Mouse (Mus musculus) layer of hippocampus, adult 18-20 months (tissue): ENCODE results near the gene Rgs3. TPM values are rescaled to one million over a fixed set of nuclear protein-coding genes. Genes with fewer than 3 reads are reported as not detected.
A peak's percentile ranks its signal among the peaks of the same experiment; 100 is the strongest.

Experiments
- DNase-seq, 2 experiments: peaks; one replicate each; pipeline ENCODE4 v3.0.0; 2022; ENCODE audit warnings: low spot score in 2 of 2
- total RNA-seq, 2 experiments: library from RNA; stranded (reverse); gene quantifications; 2 replicates each; pipeline ENCODE4 v1.2.3; 2021

Rgs3 gene
- total RNA-seq, 2 experiments from 2014 or later: 20.6 to 22.2 TPM

DNA sequence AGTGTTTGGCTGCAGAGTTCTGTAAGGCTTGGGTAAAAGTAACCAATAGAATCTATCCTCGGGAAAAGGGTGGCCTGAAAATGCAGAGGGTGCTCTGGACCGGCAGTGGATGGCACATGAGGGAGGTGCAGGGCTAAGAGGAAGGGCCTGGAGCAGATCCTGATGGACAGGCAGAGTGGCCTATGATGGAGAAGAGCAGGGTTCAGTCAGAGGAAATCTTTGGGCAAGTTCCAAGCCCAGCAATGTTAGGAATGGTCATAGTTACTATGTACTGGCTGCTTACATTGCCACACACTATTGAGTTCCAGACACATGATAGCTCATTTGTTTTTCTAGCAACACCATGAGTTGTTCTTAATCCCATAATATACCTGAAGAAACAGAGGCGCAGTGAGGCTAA, 124.7 kb downstream of the Rgs3 start:
- no peak for DNase-seq

DNA sequence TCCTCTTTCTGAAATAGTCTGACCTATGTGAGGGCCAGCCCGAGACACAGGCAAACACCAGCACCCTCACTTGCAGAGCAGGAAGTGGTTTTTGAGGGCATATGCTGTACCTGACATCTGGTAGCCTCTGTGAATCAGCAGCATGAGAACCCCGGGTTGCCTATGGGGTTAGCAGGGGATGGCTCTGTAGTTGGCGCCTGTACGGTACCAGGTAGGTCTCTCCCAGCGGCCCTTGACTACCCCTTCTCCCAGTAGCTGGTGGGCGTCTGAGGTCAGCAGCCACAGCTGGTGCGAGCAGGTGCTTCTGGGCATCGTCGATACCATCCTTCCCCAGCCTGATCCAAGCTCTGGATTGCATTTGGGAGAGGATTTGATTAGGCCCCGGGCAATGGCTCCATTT, 125.6 kb downstream of the Rgs3 start:
- DNase-seq: no peak

DNA sequence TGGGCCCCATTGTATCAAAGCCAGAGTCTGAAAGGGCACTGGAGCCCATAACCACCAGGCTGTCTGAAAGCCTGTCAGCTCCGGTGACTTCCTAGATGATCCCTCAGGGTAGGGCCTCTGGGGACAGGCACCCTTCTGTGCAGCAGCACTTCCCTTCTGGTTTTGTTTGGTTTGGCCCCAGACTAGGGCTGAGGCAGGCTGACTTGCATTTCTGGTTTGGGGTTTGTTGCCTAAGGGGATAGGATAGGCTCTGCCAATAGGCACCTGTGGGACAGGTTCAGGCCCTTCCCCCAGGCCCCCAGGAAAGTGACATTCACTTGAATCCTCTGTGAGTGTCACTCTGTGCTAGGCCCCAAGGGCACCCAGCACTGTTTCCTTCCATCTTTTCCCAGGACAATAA, 127.1 kb downstream of the Rgs3 start:
- no peak for DNase-seq

DNA sequence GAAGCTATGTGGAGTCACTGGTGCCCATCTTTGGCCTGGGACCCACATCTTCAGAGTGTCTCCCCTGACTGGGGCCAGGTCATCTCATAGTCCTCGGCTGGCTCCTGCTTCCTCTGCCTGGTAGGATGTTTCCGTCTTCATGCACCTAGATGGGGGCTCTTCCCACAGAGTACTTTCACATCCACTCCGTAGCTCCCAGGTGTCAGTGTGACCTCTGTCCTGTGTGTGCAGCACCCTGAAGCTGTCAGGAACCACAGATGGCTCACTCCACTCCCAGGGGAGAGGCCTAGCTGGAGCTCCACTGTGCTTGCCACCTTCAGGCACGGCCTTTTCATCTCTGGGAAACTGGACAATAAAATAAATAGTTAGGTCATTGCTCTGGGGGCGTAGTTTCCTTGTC, 128.5 kb downstream of the Rgs3 start:
- no peak for DNase-seq

DNA sequence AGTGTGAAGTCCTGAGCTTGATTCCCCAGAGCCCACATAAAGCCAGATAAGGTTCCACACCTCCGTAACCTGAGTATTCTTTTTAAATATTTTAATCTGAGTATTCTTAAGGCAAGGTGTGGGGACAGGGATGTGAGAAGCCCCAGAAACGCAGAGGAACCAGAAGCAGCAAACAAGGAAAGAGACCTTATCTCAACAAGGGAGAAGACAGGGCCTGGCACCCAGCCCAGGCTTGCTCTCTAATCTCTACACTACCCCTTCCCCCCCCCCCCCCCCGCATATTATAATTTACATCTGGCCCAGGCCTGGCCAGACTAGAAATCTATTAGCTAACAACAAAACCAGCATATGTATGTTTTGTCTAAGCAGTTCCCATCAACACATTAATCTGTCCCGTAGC, 131.3 kb downstream of the Rgs3 start:
- DNase-seq: no peak

DNA sequence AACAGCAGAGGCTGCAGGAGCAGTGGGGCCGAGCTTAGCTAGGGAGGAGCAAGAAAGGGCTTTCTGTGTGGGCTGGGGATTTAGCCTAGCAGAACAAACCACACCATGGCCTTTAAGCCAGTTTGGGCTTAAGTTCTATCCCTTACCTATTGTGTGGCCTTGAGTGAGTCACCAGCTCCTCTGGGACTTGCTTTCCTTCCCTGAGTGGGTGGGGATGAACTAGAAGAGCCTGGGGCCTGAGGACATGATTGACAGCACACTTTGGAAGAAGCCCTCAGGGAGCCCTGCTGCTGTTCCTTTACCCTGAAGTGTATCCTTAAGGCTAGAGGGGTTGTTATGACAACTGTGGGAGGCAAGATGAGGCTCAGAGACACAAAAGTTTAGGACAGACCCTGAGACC, 132.0 kb downstream of the Rgs3 start:
- no peak for DNase-seq

DNA sequence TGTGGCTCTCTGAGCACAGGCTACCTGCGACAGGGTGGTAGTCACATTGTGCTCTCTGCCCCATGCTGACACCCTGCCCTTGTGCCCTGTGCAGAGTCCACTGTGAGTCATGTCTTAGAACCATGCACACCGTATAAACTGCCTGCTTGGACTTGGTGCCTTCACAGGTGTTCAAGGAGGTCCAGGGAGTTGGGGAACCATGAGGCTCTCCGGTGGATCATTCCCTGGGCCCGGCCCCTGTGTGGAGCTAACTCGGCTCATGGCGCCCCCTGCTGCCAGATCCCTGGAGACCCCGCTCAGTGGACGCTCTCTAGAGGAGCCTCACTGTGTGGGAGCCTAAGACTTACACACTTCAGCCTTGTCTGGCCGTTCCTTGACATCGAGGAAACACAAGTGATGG, 134.2 kb downstream of the Rgs3 start:
- peak in 1 of 2 experiments; percentile 32 for DNase-seq

DNA sequence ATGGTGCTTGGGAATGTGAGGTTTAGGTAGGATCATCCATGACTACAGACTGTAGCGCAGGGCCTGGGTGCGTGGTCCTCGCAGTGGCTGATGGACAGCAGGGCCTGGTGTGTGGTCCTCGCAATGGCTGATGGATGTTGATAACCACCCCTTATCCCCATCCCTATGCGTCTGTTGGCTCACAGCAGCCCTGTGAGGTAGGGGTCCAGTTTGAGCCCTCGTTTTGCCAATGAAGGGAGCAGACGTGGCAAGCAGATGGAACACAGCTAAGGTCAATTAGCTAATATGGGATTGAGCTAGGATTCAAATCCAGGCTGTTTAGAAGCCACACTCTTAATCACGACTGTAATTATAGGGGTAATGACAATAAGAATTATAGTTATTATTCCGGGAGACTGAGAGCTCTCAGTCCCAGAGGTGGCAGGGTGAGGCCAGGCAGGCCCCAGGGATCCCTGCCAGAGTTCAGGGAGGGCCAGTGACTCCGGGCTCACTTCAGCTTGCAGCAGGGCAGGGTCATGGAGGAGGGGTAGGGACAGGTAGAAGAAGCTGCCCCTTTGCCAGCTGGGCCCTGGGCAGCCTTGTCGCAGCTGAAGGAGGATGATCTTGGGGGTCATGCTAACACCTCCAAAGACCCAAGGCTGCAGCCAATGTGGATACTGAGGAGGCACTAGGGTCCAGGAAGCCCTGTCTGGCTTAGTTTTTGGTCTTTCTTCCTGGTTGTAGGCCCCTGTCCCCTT, 135.2 kb downstream of the Rgs3 start:
- no peak for DNase-seq

DNA sequence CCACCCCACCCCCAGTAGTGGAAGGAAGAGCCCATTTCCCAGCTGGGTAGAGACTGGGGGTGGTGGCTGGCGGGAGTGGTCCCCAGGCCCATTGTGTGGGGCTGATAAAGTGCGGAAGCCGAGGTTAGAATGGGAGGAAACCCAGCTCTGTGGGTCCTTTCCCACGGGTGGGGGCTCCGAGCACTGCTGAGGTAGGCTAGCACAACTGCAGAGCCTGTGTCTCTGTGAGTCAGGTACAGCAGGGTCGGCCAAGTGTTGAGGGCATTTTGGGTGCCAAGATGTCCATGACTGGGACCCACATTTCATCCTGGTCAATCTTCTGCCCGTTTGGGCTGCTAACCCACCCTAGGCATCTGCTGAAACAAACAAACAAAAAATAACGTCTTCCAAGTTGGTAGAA, 135.9 kb downstream of the Rgs3 start:
- no peak for DNase-seq

DNA sequence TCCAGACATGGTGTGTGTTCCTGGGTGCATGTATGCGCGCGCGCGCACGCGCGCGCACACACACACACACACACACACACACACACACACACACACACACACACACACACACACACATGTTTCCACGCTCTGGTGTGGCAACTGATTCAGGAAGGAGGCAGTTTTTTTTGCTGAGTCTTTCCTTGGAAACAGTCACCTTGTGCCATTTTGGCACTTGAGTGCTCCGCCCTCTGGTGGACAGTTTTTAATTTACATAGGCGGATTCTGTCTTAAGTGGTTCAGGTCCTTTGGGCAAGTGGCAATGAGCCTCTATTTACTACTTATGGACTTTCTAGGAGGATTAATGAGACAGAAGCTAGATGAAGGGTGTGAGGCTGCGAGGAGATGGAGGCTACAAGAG, 136.3 kb downstream of the Rgs3 start:
- DNase-seq: peak in 1 of 2 experiments; percentile 71

DNA sequence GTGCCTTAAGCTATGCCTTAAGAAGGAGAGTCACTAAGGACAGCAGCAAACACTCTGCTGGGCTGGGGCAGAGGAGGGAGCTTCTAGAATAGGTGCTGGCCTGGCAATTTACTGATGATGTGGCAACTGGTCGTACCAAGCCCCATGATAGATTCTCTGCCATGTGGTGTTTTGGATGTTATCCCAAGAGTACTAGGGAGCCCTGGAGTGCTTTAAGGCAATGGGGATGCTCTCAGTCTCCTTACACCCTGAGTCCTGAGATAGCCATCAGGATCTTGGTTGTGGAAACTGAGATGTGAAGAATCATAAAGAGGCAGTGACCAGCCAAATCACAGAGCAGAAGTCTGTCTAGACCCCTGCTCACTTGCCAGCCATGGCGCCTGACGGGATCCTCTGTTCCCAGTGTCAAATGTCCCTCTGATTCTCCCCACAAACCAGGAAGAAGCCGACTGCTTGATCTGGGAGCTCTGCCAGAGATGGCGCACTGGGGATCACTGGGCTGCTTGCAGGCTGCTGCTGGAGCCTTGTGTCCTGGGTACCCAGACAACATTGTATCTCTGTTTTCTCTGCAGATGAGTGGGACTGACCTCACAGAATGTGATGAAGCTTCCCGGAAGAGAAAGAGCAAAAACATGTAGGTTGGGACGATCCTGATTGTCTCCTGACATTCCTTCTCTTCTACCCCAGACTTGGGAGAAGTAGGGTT, 137.2 kb downstream of the Rgs3 start:
- peak; percentile 28 to 45 for DNase-seq

DNA sequence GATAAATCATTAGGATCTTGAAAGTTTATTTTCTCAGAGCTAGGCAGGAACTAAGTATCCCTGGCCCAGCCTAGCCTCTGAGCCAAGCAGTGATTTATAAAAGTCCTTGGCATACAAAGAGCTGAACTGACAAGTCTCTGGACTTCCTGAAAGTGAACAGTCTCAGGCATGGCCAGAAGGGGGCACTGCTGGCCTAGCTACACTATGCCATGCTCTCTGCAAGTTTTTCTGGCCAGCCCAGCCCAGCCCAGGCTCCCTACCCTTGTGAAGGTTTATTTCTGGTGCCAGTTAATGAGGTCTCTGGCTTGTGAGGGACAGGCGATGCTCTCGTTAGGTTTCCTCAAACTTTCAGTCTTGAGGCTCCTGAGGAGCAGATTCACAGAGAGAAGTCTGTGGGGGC, 137.8 kb downstream of the Rgs3 start:
- DNase-seq: peak; percentile 67 to 91

DNA sequence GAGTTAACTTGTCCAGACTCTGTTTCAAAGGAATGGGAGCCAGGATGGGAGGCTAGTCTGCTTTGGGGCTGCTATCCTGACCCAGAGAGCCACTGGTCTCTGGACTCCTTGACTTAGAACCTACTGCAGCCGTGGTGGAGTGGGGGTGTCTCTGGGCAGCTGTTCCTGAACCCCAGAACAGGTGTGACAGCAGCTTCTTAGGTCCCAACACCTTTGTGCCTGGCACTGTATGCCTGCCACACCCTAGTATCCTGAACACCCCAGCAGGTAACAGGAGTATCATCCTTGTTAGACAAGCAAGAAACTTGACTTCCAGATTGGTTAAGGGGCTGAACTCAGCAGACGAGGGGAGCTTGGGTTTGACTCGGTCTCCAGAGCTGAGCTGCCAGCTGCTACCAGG, 138.9 kb downstream of the Rgs3 start:
- DNase-seq: no peak

DNA sequence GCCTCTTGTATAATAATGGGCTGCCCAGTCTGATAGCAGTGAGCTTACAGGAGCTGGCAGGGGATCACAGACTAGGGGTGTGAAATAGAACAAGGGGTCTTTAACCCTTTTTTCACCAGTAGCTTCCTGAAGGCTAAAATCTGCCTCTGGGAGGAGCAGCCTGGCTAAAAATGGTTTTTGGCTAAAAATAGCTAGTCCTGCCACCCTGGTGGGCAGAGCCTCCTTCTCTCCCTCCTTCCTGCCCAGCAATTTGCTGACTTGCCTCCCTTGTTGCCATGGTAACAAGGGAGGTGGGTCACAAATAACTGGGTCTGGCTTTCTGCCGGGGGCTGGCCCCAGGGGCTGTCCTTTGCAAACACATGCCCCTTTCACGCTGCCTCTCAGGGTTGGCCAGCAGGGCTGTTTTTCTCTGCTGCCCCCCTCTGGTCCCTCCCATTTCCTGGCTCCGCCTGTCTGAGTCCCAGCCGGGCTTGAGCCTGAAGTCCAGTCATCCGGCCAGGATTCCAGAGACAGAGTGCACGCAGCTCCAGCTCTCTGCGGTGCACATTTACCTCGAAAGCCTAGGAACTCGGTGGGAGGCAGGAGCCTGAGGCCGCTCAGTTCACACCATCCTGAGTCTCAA, 139.7 kb downstream of the Rgs3 start:
- peak; percentile 81 to 88 for DNase-seq

DNA sequence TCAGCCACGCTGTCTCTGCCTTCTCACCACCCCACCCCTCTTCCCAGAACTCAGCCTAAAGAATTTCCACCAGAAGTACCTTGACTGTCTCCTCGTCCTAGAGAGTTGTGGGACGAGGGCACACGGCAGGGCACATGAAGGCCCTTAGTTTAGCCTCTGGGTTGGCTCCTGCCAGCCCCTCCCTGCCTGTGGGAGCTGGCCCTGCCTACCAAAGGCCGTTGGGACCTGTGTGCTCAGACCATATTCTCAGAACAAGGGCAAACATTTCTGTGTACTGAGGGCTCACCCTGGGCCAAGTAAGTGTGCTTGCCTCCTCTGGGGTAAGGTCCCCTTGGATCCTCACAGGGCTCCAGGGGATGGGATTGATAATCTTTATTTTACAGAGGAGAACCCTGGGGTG, 140.8 kb downstream of the Rgs3 start:
- DNase-seq: no peak

DNA sequence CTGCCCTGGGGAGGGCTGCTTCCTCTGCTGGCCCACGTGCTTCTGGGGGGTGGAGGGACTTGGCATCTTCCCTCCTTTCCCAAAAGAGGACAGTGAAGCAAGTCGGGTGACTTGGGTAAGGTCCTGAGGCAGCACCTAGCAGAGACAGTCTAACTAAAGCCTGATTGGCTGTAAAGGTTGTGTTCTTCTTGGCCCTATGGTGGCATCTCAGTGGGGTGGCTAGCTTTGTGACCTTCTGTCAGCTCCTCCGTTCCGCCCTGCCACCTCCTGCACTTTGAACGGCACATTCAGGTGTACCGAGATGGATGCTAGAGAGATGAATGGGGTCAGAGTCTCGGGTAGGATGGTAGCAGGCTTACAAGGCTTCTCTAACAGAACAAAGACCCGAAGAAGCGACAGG, 143.5 kb downstream of the Rgs3 start:
- DNase-seq: no peak

DNA sequence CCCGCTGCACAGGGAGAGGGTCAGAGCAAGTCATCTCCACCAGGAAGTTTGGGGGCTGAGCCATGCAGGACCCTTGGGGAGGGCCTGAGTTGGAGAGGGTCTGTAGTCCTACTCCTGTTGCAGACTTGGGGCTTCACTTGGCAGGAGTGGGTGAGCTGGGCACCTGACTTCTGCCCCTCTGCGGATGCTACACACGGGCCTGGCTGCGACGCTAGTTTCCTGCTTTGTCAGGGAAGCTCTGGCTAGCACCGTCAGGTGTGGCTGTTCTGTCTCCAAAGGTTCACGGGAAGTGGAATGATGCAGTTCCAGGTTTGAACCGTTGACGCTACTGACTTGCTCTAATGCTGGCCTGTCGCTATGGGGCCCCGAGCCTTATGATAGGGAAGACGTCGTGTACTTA, 144.6 kb downstream of the Rgs3 start:
- no peak for DNase-seq

DNA sequence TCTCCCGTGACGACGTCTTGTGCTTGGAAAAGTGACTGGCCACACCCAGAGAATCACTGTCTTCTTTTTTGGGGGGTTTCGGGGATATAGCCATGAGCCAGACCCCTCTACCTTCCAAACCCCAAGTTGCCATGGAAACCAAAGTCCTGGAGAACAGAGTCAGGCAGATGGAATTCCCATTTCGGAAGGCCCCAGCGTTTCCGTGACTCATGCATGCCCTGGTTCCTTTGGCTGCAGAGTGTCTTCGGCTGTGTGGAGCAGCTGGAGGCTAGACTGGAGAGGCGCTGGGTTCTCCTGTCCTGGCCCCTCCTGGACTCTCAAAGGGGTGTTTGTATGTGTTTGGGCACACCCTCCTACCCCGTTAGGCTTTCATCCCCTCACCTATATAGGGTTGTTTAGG, 145.4 kb downstream of the Rgs3 start:
- DNase-seq: no peak

DNA sequence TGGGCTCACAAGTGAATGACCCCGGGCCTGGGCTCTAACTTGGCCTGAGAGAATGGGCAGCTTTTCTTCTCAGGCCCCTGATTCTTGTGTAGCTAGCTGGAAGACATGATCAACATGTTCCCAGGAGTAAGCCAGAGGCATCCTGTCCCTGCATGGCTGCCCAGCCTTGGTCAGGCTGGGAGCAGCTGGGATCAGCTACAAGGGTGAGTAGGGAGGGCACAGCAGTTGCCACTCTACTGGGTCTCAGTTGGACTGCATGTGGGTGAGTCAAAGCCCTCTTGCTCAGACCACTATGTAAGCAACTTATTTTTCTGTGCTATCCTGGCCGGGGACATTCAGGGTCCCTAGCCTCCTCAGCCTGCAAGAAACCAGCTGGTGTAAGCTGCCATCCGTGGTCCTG, 146.1 kb downstream of the Rgs3 start:
- no peak for DNase-seq

DNA sequence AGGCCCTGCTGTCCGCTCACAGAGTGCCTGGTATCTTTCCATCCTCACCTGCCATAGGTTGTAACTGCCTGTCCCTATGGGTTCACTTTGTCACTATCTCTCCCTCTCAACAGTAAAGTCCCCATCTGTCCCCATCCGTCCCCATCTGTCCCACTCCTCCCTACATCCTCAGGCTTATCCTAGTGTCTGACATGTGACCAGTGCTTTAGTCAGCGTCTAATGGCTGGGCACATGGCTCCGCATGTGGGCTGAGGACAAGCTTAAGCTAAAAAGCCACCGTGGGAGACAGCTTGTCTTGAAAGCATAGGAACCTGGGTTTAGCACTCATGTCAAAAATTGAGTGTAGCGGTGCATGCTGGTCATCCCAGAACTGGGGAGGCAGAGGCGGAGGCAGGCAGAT, 148.4 kb downstream of the Rgs3 start:
- DNase-seq: no peak

DNA sequence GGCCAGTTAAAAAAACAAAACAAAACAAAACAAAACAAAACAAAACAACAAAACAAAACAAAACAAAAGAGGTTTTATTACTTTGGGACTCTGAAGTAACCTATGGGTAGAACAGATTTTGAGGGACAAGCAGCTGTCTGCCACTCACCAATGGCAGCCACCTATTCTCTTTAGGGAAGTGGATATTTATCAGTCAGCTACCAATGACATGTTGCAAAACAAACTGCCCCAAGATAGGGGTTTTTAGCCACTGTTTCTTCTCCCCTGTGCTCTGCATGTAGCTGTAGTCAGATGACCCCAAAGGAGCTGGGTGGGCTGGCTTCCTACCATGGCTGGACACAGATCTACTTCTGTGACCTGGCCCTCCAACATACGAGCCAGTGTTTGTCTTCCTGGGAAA, 149.3 kb downstream of the Rgs3 start:
- DNase-seq: no peak

DNA sequence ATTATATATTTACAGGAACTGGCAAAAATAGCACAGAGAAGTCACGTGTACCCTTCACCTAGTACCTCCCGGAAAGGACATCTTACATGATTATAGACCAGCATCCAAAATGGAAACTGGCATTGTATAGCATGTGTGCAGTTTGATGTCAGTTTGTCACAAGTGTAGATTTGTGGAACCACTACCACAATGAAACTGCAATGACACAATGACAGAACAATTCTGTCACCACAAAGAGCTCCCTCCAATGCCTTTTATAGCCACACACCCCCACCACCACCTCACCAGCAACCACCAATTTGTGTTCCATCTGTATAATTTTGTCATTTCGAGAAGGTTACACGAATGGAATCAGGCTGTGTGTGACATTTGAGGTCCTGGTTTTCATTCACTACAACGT, 149.8 kb downstream of the Rgs3 start:
- DNase-seq: no peak

DNA sequence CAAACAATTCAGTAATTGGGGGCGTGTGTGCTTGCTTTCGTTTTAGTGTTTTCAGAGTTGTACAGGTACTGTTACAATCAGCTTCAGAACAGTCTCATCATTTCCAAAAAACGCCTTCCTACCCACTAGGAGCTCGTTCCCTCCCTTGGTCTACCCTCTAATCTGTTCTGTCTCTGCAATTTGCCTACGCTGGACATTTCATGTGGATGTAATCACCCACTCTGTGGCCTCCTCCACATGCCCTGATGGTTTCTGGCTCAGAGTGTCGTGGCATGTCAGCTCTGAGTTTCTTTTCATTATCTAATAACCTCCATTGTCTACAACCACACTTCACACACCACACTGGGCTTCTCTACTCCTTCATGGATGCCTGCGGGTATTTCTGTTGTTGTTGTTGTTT, 151.5 kb downstream of the Rgs3 start:
- no peak for DNase-seq
